Mouse (Mus musculus) C2C12 (cell line): ENCODE data around the gene Cldn4.

Source experiments
- CTCF ChIP-seq: IDR thresholded peaks from one replicate; pipeline ENCODE4 v1.5.1; 2011; ENCODE audit not compliant: control insufficient read depth, insufficient read depth, insufficient read length
- FOSL1 ChIP-seq: IDR thresholded peaks from one replicate; pipeline ENCODE4 v1.8.0; 2011; ENCODE audit warnings: mild to moderate bottlenecking, low read length; ENCODE audit not compliant: poor library complexity, insufficient read depth, severe bottlenecking
- MAX ChIP-seq: IDR thresholded peaks from one replicate; pipeline ENCODE4 v1.6.1; 2011; ENCODE audit warnings: mild to moderate bottlenecking, control low read depth
- MYOD1 ChIP-seq: IDR thresholded peaks from one replicate; pipeline ENCODE4 v1.6.1; 2011; ENCODE audit warnings: low read depth; ENCODE audit not compliant: control insufficient read depth, insufficient read length
- USF1 ChIP-seq: IDR thresholded peaks from one replicate; pipeline ENCODE4 v1.6.1; 2011; ENCODE audit warnings: low read depth, mild to moderate bottlenecking, control low read depth, moderate library complexity

GRCm38 (mm10) chr5:134944179-134944578, 2.6 kb downstream of the Cldn4 start:
- TF ChIP-seq CTCF (no peak), FOSL1 (no peak), MYOD1 (no peak), USF1 (no peak), MAX (no peak)
